Mouse (Mus musculus): ENCODE results near the gene Mrgprg.

Mrgprg gene

DNA sequence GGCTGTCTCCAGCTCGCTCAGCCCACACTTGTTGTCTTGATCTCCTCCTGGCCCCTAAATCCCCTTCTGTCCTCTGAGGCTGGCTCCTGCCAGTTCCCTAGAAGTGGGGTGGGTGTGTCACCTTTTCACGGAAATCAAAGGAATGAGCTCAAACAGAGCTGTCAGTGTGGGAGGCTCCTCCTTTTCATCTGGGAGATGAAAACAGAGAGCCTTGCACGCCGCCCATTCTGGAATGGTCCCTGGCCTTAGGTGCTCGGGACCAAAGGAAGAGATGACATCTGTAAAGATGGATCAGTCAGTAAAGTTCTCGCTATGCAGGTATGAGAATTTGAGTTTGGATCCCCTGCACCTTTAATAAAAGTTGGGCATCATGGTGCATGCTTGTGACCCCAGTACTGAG lies at the start of gene Mrgprg:
Gene Mrgprg (minus strand): TSS at position 101 of the 400 bp plus-strand sequence.
- DNase-seq, result no peak

DNA sequence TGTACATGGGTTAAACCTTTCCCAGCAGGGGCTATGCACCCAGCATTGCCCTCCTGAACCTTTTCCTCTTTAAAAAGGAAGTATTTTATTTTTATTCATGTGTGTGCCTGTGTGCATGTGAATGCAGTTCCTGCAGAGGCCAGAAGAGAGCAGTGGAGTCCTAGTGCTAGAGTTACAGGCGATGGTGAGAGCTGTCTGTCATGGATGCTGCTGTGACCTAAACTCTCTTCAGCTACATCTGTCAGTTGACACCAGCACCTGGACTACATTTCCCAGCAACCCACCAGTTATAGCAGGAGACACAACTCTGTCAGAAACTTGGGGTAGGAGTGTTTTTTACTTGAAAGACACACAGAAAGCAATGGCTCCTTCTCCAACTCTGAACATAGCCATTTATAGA lies 42.1 kb upstream of the Mrgprg start:
- no peak for DNase-seq

DNA sequence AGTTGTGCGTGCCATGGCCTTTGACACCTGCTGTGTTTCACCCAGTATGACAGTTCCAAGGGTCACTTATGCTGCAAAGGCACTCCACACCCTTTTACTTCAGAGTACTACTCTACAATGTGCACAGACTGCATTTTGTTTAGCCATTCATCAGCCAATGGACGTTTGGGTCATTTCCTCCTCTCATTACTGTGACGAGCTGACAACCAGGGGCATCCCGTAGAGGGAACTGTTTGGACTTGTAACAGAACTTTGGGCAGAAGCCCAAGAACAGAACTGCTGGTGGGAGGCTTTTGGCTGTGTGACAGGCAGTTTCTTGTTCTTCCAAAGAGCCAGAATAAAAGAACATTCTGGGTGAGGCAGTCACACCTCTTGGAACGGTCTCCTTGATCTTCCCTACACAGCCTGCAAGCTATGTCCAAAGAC lies 38.4 kb upstream of the Mrgprg start:
- DNase-seq, result no peak

DNA sequence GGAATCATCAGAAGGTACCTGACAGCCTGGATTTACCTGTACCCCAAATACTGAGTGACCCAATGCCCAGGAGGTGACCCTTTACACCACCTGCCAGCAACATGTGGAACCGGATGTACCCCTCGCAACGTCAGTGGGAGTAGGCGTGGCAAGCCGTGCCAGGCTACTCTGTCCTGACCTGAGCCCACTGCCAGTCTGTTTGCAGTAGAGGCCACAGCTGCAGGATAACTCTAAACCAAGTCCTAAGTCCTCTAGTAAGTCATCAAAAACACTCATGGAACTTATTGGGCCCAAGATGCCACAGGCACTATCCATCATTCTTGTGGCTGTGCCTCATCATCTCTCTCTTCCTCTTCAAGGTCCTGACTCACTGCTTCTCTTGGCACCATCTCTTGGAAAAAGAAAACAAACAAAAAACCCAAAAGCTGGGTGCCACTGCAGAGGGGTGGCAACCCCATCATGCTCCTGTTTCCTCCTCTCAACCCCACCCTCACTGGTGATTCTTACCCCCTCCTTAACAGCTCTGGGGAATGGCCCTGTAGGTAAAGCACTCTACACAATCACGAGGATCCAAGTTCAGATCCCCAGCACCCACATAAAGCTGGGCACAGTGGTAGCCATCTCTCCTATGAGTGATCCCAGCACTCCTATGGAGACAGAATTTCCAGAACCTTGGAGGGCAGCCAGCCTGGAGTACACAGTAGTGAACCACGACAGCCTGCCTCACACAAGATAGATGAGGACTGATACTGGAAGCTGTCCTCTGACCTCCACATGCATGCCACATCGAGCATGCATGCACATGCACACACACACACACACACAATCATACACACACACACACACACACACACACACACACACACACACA lies 34.6 kb upstream of the Mrgprg start:
- DNase-seq, result no peak

DNA sequence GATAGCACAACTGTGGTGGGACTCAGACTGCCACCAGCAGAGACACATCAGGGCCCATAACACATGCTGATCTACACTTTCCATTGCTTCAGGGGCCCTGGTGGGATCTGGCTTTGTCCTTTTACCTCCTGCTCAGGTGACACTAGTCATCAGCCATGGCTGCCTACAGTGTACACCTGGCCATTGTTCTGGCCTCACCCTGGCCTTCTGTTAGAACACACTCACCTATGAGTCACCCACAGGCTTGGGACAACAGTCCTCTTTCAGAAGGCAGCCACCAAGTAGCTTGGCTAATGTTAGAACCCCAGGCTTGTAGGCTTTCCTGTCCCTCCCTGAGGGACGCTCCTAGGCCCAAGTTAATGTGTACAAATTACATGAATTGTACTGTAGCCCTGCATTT lies 34.0 kb upstream of the Mrgprg start:
- DNase-seq, result no peak

DNA sequence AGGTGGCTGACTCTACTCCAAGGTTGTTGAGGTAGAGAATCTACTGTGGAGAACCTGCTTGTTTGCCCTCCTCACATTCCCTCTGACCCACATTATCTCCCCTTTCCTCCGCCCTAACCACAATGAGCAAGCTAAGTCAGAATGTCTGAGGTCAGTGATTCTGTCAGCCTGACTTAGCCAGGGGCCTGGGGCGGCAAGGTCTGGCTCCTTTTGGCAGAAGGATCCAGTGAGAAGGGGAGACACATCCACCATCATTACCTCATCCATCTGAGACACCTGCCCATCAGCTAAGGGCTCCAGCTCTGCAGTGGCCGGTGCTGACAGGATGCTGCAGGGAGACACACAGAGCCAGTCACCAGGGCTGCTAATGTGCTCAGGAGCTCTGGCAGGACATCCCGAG lies 32.0 kb upstream of the Mrgprg start:
- DNase-seq, result no peak

DNA sequence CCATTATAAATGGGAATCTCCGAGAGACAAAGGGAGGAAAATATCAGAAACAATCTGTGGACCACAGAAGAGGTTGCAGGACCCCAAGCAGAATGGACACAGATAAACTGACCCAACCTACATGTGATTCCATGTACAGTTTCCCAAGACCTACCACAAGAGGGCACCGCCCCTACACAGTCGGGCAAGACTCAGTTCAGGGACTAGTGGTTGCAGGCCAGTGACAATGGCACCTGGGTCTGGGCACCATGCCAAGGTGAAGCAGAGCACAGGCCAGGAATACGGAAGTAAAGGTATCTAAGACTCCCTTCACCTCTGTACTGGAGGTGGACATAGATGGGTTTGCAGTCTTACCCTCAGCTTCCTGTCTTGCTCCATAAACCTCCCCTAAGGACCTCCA lies 26.3 kb upstream of the Mrgprg start:
- DNase-seq, result peak in 1 of 2 experiments; percentile 41

DNA sequence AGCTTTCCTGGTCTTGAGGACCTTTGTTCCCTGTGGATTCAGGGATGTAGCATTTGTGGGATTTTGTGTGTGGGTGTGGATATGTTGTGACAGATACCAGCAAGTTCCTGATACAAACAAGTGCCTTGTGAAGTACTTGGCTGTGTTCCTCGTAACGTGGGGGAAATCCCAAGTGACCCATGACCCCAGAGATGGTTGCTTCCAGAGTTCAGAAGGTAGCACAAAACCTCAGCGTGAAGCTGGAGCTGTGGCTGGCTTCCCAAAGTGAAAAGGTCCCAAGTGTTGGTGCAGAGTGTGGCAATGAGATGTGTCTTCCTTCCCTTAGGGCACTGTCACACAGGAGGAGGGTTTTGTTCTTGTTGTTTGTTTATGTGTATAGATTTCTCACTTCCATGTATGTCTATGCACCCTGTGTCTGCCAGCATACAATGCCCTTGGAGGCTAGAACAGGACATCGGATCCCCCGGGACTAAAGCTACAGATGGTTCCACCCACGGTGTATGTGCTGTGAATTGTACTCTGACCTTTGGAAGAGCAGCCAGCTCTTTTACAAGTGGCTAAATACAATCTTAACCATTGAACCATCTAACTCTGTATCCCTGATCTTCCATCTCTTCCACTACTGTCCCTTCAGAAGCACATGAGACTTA lies 25.7 kb upstream of the Mrgprg start:
- DNase-seq, result no peak

DNA sequence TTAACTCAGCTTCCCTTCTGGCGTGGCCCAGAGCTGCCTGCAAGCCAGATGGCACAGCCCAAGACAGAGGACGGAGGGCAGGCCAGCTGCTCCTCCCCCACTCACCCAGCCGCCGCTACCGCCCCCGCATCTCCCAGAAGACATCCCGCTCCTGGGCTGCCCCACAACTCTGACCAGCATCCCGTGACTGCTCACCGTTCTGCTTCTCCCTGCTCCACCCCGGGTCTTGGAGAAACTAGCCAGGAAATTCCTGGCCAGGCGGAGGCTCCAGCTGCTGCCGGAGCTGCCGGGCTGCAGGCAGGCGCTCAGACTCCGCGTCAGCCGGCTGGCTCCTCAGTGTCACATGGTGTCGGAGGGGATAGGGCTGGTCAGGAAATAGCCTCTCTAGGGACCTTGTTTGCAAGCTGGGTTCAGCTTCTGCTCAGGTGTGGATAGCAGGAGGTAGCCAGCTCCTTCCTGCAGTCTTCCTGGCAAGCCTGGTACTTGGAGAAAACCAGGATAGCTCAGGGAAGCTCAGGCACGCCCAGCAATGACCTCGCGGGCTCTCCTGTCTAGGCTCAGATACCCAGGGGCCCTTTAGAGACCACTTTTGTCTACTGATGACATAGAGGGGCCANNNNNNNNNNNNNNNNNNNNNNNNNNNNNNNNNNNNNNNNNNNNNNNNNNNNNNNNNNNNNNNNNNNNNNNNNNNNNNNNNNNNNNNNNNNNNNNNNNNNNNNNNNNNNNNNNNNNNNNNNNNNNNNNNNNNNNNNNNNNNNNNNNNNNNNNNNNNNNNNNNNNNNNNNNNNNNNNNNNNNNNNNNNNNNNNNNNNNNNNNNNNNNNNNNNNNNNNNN lies 17.4 kb upstream of the Mrgprg start, which contains the start of gene Mrgpre:
Gene Mrgpre (minus strand): TSS at position 505 of the 834 bp plus-strand sequence.
- peak; percentile 38 to 44 for DNase-seq

DNA sequence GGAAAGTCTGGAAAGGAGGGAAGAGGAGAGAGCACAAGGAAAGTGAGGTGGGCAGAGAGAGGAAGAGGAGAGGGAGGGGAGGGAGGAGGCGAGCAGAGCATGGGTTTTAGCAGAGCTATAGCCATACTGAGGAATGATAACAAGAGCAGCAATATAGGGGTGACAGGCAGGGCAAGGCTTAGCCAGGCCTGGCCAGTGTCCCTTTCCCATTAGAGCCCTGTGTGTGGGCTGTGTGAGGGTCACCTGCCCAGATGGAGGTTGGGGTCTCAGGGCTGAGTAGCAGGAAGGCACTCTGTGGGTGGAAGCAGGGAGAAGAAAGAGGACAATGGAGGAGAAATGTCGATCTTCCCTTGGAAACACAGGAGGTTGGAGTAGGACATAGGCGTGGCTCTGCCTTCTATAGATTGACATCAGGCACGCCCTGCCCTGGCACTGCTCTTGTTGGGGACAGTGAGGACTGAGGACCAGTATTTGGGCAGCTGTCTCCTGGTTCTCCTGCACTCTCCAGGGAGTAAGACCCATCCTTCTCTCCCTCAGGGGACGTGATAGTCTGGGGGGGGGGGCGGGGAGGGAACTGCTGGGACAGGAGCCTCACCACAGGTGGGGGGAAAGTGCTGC lies 16.7 kb upstream of the Mrgprg start:
- no peak for DNase-seq

DNA sequence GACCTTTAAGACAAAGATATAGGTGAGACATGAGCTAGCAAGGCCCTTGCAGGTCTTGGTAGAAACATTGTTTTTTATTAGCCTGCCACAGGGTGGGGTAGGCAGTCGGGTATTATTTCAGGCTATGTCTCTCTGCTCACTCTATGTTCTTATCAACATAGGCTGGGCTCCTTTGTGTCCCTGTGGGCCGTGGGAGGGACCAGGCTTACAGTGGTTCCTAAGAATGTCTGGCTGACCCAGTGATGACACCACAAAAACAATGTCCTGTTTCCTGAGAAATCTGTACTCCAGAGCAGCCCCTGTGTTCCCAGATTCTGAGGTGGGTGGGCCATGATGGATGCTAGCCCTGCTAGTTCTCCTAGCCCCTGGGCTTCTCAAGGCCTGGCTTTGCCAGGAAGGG lies 10.6 kb upstream of the Mrgprg start:
- DNase-seq, result no peak

DNA sequence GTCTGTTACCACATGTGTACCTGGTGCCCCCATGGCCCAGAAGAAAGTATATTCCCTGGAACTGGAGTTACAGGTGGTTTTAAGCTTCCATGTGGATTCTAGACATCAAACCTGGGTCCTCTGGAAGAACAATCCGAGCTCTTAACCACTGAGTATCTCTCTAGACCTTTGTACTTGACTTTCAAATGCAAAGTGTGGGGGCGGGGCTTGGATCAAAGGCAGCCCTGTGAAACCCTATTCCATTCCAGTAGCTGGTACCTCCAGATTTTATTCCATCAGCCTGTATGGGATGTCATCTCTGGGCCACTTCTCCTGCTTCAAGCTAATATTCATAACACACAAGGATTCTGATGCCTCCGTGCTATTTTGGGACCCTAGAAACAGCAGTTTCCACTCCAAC lies 9.3 kb upstream of the Mrgprg start:
- DNase-seq, result no peak

DNA sequence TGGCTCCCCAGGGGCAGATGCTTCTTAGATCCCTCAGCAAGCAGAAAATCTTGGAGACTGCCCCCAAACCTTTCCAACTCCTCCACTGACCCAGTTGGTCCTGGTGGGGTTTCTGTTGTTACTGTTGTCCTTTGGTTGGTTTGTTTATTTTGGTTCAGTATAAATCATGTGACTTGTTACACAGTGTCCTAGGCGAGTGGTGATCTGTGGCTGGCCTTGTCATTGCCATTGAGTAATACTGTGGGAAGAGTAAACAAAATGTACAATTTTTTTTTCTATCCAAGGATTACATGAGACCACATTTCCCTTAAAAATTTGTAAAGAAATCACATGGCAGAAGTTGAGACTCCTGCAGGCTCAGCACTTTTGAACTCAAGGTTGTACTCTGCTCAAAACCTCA lies 2.7 kb upstream of the Mrgprg start:
- DNase-seq, result no peak

DNA sequence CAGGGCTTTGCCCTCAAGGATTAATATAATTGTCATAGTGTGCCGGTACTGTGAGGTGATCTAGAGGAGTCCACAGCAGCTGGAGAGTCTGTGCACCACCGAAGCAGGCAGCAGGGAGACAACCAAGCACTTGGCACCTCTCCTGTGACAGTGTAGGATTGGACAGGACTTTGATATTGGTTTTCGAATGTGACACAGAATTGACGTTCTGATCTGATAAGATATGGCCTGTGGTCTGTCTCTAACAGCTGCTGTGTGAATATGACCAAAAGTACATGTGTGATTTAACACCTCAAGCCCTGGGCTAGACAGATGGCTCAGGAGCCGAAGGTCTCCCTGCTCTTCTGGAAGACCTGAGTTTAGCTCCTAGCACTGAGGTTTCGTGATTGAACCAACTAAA lies 1.5 kb upstream of the Mrgprg start:
- no peak for DNase-seq

DNA sequence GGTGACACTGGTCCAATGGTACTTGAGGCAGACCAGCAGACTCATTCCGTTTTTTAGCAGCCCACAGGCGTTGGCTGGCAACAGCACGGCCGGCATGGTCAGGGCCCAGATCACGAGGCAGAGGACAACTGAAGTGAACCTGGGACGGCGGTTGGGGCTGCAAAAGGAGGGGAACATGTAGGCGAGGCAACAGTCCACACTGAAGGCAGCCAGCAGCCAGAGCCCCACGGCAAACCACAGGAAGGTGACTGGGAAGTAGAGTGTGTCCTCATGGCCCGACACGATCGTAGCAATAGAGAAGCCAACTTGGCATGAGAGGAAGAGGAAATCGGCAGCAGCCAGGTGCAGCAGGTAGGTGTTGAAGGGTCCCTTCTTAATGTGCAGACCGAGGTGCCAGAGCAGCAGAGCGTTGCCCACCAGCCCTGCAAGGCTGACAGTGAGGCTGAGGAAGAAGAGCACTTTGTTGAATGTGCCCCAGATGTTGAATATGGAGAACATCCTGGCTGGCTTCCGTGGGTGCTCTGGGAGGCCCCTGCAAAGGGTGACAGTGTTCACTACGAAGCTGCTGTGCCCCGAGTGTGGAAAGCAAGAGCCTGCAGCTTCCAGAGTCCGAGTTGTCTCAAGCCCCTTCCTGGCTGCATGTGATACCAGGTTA lies 1.8 kb downstream of the Mrgprg start:
- no peak for DNase-seq

DNA sequence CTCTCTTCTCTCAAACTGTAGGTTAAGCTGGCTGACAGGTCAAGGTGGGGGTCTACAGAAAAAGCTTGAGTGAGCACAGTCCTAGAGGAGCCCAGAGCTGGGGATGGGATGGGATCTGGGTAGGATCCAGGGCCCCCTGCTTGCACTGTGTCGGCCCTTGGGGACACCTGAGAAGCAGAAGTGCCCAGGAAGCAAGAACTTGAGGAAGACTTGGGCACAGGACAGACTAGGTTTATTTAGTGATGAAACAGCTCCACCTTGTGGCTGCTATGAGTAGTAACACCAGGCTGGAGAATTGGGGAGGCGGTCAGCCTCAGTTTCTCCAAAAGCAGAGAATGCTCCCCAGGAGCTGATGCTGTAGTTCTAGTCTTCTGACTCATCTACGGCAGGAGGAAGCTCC lies 3.0 kb downstream of the Mrgprg start:
- no peak for DNase-seq

DNA sequence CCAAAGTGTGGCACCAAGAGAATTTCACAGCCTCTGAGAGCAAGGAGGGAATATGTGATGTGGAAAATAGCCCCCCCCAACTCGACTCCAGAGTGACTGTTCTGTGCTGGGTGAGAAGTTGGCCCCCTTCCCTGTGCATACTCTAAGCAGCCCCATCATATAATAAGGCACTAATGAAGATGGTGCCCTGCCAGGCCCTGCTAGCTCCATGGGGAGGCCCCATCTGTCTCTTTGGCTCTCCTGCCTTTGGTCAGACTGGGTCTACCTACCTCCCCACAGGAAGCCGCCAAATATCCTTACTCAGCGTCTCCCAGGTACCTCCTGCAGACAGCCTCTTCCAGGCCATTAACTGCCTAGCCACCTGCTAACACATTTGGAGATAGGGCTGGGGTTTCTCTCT lies 7.8 kb downstream of the Mrgprg start:
- DNase-seq, result peak; percentile 78 to 80

DNA sequence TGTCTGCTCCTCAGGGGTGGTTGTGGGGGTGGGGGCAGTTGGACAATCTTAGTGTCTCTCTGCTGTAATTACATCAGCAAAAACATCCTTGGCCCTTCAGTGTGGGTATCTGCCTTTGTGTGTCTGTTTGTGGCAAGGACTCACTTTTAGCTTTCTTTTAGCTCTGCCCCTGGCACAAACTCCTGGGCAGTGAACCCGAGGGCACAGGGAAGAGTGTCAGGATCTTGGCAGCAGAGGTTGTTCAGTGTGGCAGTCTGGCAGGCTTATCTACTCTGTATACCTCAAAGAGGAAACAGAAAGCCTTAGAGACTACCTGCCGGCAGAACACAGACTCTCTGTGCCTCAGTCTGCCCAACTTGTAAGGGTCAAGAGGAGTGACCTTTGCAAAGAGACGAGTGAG lies 9.1 kb downstream of the Mrgprg start:
- DNase-seq, result no peak

DNA sequence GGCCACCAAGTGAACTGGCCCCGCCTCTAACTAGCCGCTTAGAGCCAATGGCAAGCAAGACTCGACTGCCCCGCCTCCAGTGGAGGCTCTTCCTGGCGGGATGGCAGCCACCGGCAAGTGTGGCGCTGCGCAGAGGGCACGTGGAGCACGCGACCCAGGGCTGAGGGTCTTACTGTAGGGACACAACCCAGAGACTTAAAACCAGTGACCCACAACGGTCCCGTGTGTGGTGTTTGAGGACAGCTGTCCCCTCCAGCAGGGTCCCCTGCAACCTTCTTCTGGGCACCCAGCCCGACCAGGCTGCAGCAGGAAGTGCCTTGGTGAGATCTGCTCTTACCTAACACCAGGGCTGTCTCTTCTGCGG lies 9.8 kb downstream of the Mrgprg start:
- DNase-seq, result peak; percentile 33 to 52

DNA sequence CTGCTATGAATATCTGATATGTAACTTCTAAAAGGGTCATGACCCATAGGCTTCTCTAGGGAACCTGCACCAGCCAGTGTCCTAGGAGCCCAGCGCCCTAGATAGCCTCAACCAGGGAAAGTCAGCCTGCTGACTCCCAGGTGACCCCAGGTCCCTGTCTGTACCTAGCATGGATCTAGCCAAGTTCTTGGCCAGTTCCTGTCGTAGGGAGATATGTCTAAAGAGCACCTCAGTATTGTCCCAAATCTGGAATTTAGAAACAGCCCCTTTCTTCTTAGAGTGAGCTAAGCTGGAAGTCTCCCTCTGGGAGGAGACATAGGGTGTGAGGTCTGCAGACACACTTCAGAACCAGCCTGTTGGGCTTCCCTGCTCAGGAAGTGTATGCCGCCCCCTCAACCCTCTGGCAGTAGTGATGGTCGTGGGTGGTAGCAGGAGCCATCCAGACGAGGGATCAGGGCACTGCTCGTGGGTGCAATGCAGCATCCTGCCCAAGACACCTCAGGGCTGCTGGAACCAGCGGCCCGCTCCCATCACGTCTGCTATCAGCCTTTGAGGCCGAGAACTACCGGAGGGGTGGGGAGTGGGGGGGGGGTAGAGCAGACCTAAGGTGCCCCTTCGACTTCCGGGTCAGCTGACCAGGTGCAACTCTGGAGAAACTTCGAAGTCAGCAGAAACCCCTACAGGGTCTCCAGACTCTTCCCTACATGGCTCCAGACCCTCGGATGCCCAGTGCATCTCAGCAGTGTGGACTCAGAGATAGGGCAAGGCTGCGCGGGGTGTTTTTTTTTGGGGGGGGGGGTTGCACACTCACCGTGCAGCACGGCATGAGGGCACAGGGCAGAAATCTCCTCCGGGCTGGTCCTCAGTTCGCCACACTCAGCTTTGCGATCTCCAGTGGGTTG lies 10.4 kb downstream of the Mrgprg start, which contains the start of gene Osbpl5:
Gene Osbpl5 (minus strand): TSS at position 861 of the 902 bp plus-strand sequence.
- DNase-seq, result no peak
